Mouse (Mus musculus) thymus, postnatal 0 days (tissue): ENCODE measurements around the gene Clip4. TPM values are rescaled to one million over a fixed set of nuclear protein-coding genes. Genes with fewer than 3 reads are reported as not detected.

Experiments used
- DNase-seq: peaks from one replicate; pipeline ENCODE4 v3.0.0-alpha.2; 2015; ENCODE audit warnings: low spot score
- polyA plus RNA-seq: library from polyadenylated mRNA; unstranded; fragments of >200 nt; fragmentation: Nextera tagmentation; extraction: Ambion mirVana; gene quantifications from 2 replicates; pipeline ENCODE4 v1.2.1, GENCODE M21; 2015

The Clip4 gene
- polyA plus RNA-seq, 1 experiment from 2014 or later = 30.4 TPM

GRCm38 (mm10) chr17:71791109-71791508 lies 22.8 kb downstream of the Clip4 start:
- DNase-seq = no peak

- no peak for DNase-seq
These were observed 23.3 kb downstream of the Clip4 start for GRCm38 (mm10) chr17:71791622-71792021.

- no peak for DNase-seq
These were observed 27.4 kb downstream of the Clip4 start for GRCm38 (mm10) chr17:71795521-71796205.

GRCm38 (mm10) chr17:71803456-71803855 lies 35.2 kb downstream of the Clip4 start:
- no peak for DNase-seq

- DNase-seq = no peak
These were observed 35.6 kb downstream of the Clip4 start for GRCm38 (mm10) chr17:71803876-71804275.

- DNase-seq = no peak
These were observed 42.8 kb downstream of the Clip4 start for GRCm38 (mm10) chr17:71811070-71811469.

GRCm38 (mm10) chr17:71816136-71816864 lies 48.0 kb downstream of the Clip4 start:
- DNase-seq = no peak

GRCm38 (mm10) chr17:71823622-71824306 lies 55.5 kb downstream of the Clip4 start:
- DNase-seq = no peak

GRCm38 (mm10) chr17:71826603-71827002 lies 58.3 kb downstream of the Clip4 start:
- DNase-seq = no peak

- no peak for DNase-seq
These were observed 59.4 kb downstream of the Clip4 start for GRCm38 (mm10) chr17:71827627-71828026.

- no peak for DNase-seq
These were observed 60.6 kb downstream of the Clip4 start for GRCm38 (mm10) chr17:71828647-71829414.

- DNase-seq = no peak
These were observed 63.7 kb downstream of the Clip4 start for GRCm38 (mm10) chr17:71831960-71832359.

GRCm38 (mm10) chr17:71862184-71862583 lies 93.9 kb downstream of the Clip4 start:
- DNase-seq = no peak

GRCm38 (mm10) chr17:71862895-71863294 lies 94.6 kb downstream of the Clip4 start:
- DNase-seq = no peak

GRCm38 (mm10) chr17:71864039-71864438 lies 95.8 kb downstream of the Clip4 start:
- DNase-seq = no peak

GRCm38 (mm10) chr17:71865437-71865836 lies 97.2 kb downstream of the Clip4 start:
- no peak for DNase-seq

- DNase-seq = no peak
These were observed 99.6 kb downstream of the Clip4 start for GRCm38 (mm10) chr17:71867892-71868291.

GRCm38 (mm10) chr17:71868828-71869227 lies 100.6 kb downstream of the Clip4 start:
- no peak for DNase-seq

GRCm38 (mm10) chr17:71869372-71870231 lies 101.3 kb downstream of the Clip4 start:
- DNase-seq = no peak

GRCm38 (mm10) chr17:71870232-71870621 lies 102.0 kb downstream of the Clip4 start:
- DNase-seq = no peak

- DNase-seq = no peak
These were observed 102.4 kb downstream of the Clip4 start for GRCm38 (mm10) chr17:71870641-71871040.
